Comparison of ENCODE assay signal across 24 mouse cellular contexts in the genomic region with DNA sequence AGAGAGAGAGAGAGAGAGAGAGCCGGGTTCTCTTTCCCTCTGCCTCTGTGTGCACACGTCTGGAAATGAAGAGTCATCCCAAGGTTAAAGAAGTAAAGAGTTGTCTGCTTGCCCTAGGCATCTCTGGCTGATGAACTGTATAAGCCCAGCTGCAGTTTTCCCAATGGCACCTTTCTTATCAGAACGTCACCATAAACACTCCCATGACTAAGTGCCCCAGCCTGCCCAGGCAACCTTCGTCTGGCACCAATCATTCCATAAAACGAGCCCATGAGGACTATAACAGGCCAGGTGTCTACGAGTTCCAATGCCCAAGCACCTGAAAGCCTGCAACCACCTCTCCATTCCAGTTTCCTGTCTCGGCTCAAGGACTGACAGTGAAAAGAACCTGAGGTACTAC.
A peak's percentile ranks its signal among the peaks of the same experiment; 100 is the strongest.
DNase-seq lines count a peak whose midpoint lies in the region; ATAC-seq and TF ChIP-seq lines count a peak whose summit lies in the region.
"Had no signal": no experiment of that assay in that cellular context is flagged by ENCODE, and none has a peak within 500 bp of the region (broad histone marks: within the 10 kb centered on the region; RNA-seq: fewer than 3 reads in every experiment).

No protein-coding gene starts in this region.

- no peak for TF ChIP-seq CTCF in intestine, postnatal 0 days (IDR thresholded peaks at IDR 0.05; ENCODE audit: low read depth)
- TF ChIP-seq CTCF in lung, adult 2 months (IDR thresholded peaks at IDR 0.05; ENCODE audit: insufficient read depth, low read length) = no peak

- no peak overlapping the region for H3K27ac ChIP-seq in intestine, embryonic 15.5 days
- no peak overlapping the region; the same call in 1 of the 2 replicates for H3K27ac ChIP-seq in intestine, postnatal 0 days (ENCODE audit: low read depth, low read length)
- H3K27ac ChIP-seq: embryonic facial prominence, embryonic 13.5 days; embryonic facial prominence, embryonic 15.5 days; forebrain, embryonic 10.5 days; forebrain, embryonic 12.5 days had no signal

- no peak overlapping the region for H3K4me2 ChIP-seq in intestine, embryonic 15.5 days (replicated peaks)
- H3K4me2 ChIP-seq in intestine, postnatal 0 days (replicated peaks; ENCODE audit: low read depth) = peak overlapping the region; percentile 17
- H3K4me2 ChIP-seq: embryonic facial prominence, embryonic 13.5 days; embryonic facial prominence, embryonic 15.5 days; forebrain, embryonic 12.5 days had no signal

- no peaks in the 10 kb centered on the region for H3K9me3 ChIP-seq in intestine, embryonic 15.5 days
- no peaks in the 10 kb centered on the region for H3K9me3 ChIP-seq in intestine, postnatal 0 days (ENCODE audit: control insufficient read depth)
- H3K9me3 ChIP-seq: embryonic facial prominence, embryonic 13.5 days; embryonic facial prominence, embryonic 15.5 days; forebrain, embryonic 10.5 days; forebrain, embryonic 12.5 days had no signal

- ATAC-seq in intestine, embryonic 15.5 days = peak; percentile 83
- ATAC-seq in intestine, postnatal 0 days = peak; percentile 96
- ATAC-seq: activated CD4-positive, CD25-positive, alpha-beta regulatory T cell, adult 4 months; forebrain, embryonic 14.5 days; forebrain, embryonic 16.5 days; Patski had no signal

- DNase-seq in urinary bladder, adult 18-20 months (ENCODE audit: low spot score in 2 of 2) = peak; percentile 6 to 14
- no peak for DNase-seq in urinary bladder, postnatal 10 days (ENCODE audit: low spot score)
- DNase-seq in lung, adult 2 months = no peak
- no peak for DNase-seq in cerebellum, adult 9-11 months
- DNase-seq: adrenal gland, adult 8-10 months; adrenal gland, postnatal 14 days; adrenal gland, postnatal 36 days; cerebellum, adult 11-12 months; cerebellum, adult 2 months; cerebellum, adult 9-10 months; cerebellum, postnatal 14 days; cerebellum, postnatal 36 days; embryo, embryonic 11 days had no signal

- no peak overlapping the region for H3K9ac ChIP-seq in intestine, embryonic 15.5 days
- no peak overlapping the region for H3K9ac ChIP-seq in intestine, postnatal 0 days (ENCODE audit: low read depth, low read length)
- H3K9ac ChIP-seq: embryonic facial prominence, embryonic 13.5 days; embryonic facial prominence, embryonic 15.5 days; forebrain, embryonic 12.5 days had no signal

- no peaks in the 10 kb centered on the region for H3K36me3 ChIP-seq in intestine, embryonic 15.5 days
- no peaks in the 10 kb centered on the region for H3K36me3 ChIP-seq in intestine, postnatal 0 days (ENCODE audit: control insufficient read depth, insufficient read depth)
- H3K36me3 ChIP-seq: embryonic facial prominence, embryonic 13.5 days; embryonic facial prominence, embryonic 15.5 days; forebrain, embryonic 10.5 days; forebrain, embryonic 12.5 days had no signal

- TF ChIP-seq POLR2A in lung, adult 2 months (IDR thresholded peaks at IDR 0.05; ENCODE audit: borderline replicate concordance, extremely low read depth, low read depth, low read length) = no peak

- H3K4me3 ChIP-seq in intestine, embryonic 15.5 days (replicated peaks) = no peak overlapping the region
- H3K4me3 ChIP-seq in intestine, postnatal 0 days (ENCODE audit: low read depth, low read length) = no peak overlapping the region
- H3K4me3 ChIP-seq in lung, adult 2 months (replicated peaks; ENCODE audit: extremely low read depth, low read depth, low read length) = no peak overlapping the region
- H3K4me3 ChIP-seq: embryonic facial prominence, embryonic 13.5 days; embryonic facial prominence, embryonic 15.5 days; erythroblast, embryonic 14.5 days; forebrain, embryonic 10.5 days; forebrain, embryonic 12.5 days had no signal

- 46% methylated on average over 7 of the region's 7 CpGs for WGBS in intestine, embryonic 15.5 days
- 29% methylated on average over 7 of the region's 7 CpGs for WGBS in intestine, postnatal 0 days
- WGBS in lung, adult 2 months = 50% methylated on average over 7 of the region's 7 CpGs

- no peaks in the 10 kb centered on the region for H3K4me1 ChIP-seq in intestine, embryonic 15.5 days (replicated peaks)
- H3K4me1 ChIP-seq in intestine, postnatal 0 days (replicated peaks; ENCODE audit: control insufficient read depth, insufficient read depth, low read length) = no peaks in the 10 kb centered on the region
- no peaks in the 10 kb centered on the region for H3K4me1 ChIP-seq in lung, adult 2 months (ENCODE audit: control insufficient read depth, insufficient read depth, low read length)
- H3K4me1 ChIP-seq: embryonic facial prominence, embryonic 13.5 days; embryonic facial prominence, embryonic 15.5 days; forebrain, embryonic 12.5 days had no signal

- no peaks in the 10 kb centered on the region for H3K27me3 ChIP-seq in intestine, embryonic 15.5 days (replicated peaks)
- H3K27me3 ChIP-seq in intestine, postnatal 0 days (replicated peaks; ENCODE audit: control insufficient read depth, insufficient read depth, low read length) = no peaks in the 10 kb centered on the region
- H3K27me3 ChIP-seq: embryonic facial prominence, embryonic 13.5 days; embryonic facial prominence, embryonic 15.5 days; forebrain, embryonic 12.5 days; Patski had no signal

Comparison
In these comparisons a context has a peak if more than half of its experiments do, and no peak if none do; other contexts are left out.
1. DNase-seq: peak in urinary bladder, adult 18-20 months (2 of 2); none in urinary bladder, postnatal 10 days (single experiment), lung, adult 2 months (single experiment) and cerebellum, adult 9-11 months (single experiment).